Mouse (Mus musculus) gastrocnemius, adult 18-20 months (tissue): Measurements from ENCODE around the gene A530064D06Rik. TPM values are rescaled to one million over a fixed set of nuclear protein-coding genes. Genes with fewer than 3 reads are reported as not detected.

Experiments
- total RNA-seq, 2 experiments: library from RNA; stranded (reverse); gene quantifications; 2 replicates each; pipeline ENCODE4 v1.2.3; 2021

A530064D06Rik gene
- total RNA-seq, 2 experiments from 2014 or later = not detected

Other genes starting within 250 kb of the A530064D06Rik start
- gene Foxp4, start 242.6 kb downstream of the A530064D06Rik start, total RNA-seq = 1 to 10 TPM; 7.5 TPM
- gene 1700122O11Rik, start 129.0 kb downstream of the A530064D06Rik start, total RNA-seq = not detected
- gene 1700067P10Rik, start 78.0 kb downstream of the A530064D06Rik start, total RNA-seq = not detected
- not detected for gene 9830107B12Rik, start 21.0 kb downstream of the A530064D06Rik start, total RNA-seq
- not detected for gene Trem1, start 65.5 kb upstream of the A530064D06Rik start, total RNA-seq
- not detected for gene Trem3, start 80.5 kb upstream of the A530064D06Rik start, total RNA-seq
- not detected for gene Treml4, start 97.0 kb upstream of the A530064D06Rik start, total RNA-seq
- under 1 TPM in 1 of 2 experiments, not detected in 1; 0.12 TPM for gene Treml2, start 132.2 kb upstream of the A530064D06Rik start, total RNA-seq
- gene B430306N03Rik, start 148.9 kb upstream of the A530064D06Rik start, total RNA-seq = under 1 TPM in 1 of 2 experiments, not detected in 1; 0.05 TPM
- under 1 TPM in 1 of 2 experiments, not detected in 1; 0.97 TPM for gene Trem2, start 179.1 kb upstream of the A530064D06Rik start, total RNA-seq
- under 1 TPM in 1 of 2 experiments, not detected in 1; 0.19 TPM for gene Treml1, start 192.6 kb upstream of the A530064D06Rik start, total RNA-seq
- gene Nfya, start 242.6 kb upstream of the A530064D06Rik start, total RNA-seq = 1 to 10 TPM; 5.4 to 7.3 TPM
- 10 to 100 TPM; 12.3 to 17.4 TPM for gene Oard1, start 242.7 kb upstream of the A530064D06Rik start, total RNA-seq